Mouse (Mus musculus) heart, embryonic 12.5 days (tissue): ENCODE measurements at regions not wholly inside any gene's neighbourhood (a gene's known extent, or its start where the extent isn't known, plus 50 kb on each side); places are given as distances from the start of the nearest gene placed in this dataset.

ENCODE experiments used
- ATAC-seq: fragments of 200-750 bp; cut with Nextera tagmentation; 2 replicates; pipeline ENCODE4 v1.8.0; 2017; ENCODE audit warnings: moderate TSS enrichment, moderate library complexity; ENCODE audit not compliant: insufficient number of reproducible peaks, low FRiP score
- H3K27ac ChIP-seq: fragments of 300-500 bp; sonication (generic); 2 replicates; pipeline ENCODE4 v1.5.1; 2016; ENCODE audit warnings: mild to moderate bottlenecking, moderate library complexity; ENCODE audit not compliant: poor library complexity, severe bottlenecking
- H3K27me3 ChIP-seq: fragments of 300-500 bp; sonication (generic); replicated peaks from 2 replicates; pipeline ENCODE4 v1.6.1; 2016; ENCODE audit warnings: mild to moderate bottlenecking, moderate library complexity
- H3K36me3 ChIP-seq: fragments of 300-500 bp; sonication (generic); 2 replicates; pipeline ENCODE4 v1.6.1; 2016; ENCODE audit warnings: mild to moderate bottlenecking, moderate library complexity
- H3K4me1 ChIP-seq: fragments of 300-500 bp; sonication (generic); replicated peaks from 2 replicates; pipeline ENCODE4 v1.6.1; 2016; ENCODE audit warnings: mild to moderate bottlenecking
- H3K4me2 ChIP-seq: fragments of 300-500 bp; sonication (generic); 2 replicates; pipeline ENCODE4 v1.6.1; 2016; ENCODE audit warnings: mild to moderate bottlenecking, moderate library complexity
- H3K4me3 ChIP-seq: fragments of 300-500 bp; sonication (generic); 2 replicates; pipeline ENCODE4 v1.5.1; 2016; ENCODE audit warnings: mild to moderate bottlenecking
- H3K9ac ChIP-seq: fragments of 300-500 bp; sonication (generic); 2 replicates; pipeline ENCODE4 v1.6.1; 2016; ENCODE audit warnings: mild to moderate bottlenecking, moderate library complexity
- H3K9me3 ChIP-seq: fragments of 300-500 bp; sonication (generic); replicated peaks from 2 replicates; pipeline ENCODE4 v1.6.1; 2016; ENCODE audit warnings: mild to moderate bottlenecking, moderate library complexity
- WGBS: fragments of 180-500 bp; shearing (Covaris S2); methylation state at CpG from one replicate; pipeline ENCODE4 v1.1.7; 2016; 5-methylcytosine and 5-hydroxymethylcytosine counted together

GRCm38 (mm10) chr10:109517664-109518063, 506.9 kb upstream of the Syt1 start:
- ATAC-seq, result no peak
- H3K9ac ChIP-seq, result no peak overlapping the region
- H3K4me3 ChIP-seq, result no peak overlapping the region
- H3K27ac ChIP-seq, result no peak overlapping the region
- no peaks in the 10 kb centered on the region for H3K36me3 ChIP-seq
- H3K27me3 ChIP-seq, result no peaks in the 10 kb centered on the region
- H3K4me2 ChIP-seq, result no peak overlapping the region
- no peaks in the 10 kb centered on the region for H3K9me3 ChIP-seq
- H3K4me1 ChIP-seq, result no peaks in the 10 kb centered on the region
- WGBS, result 74% methylated on average over 1 of the region's 1 CpGs

GRCm38 (mm10) chr10:109515225-109515624, 504.4 kb upstream of the Syt1 start:
- no peak for ATAC-seq
- H3K4me3 ChIP-seq, result no peak overlapping the region
- no peak overlapping the region for H3K27ac ChIP-seq
- no peaks in the 10 kb centered on the region for H3K9me3 ChIP-seq
- H3K4me2 ChIP-seq, result no peak overlapping the region
- H3K9ac ChIP-seq, result no peak overlapping the region
- 79% methylated on average over 3 of the region's 3 CpGs for WGBS
- no peaks in the 10 kb centered on the region for H3K4me1 ChIP-seq
- H3K27me3 ChIP-seq, result no peaks in the 10 kb centered on the region
- no peaks in the 10 kb centered on the region for H3K36me3 ChIP-seq

GRCm38 (mm10) chr10:109510917-109511715, 500.3 kb upstream of the Syt1 start:
- Histone ChIP-seq H3K4me2 (no peak overlapping the region), H3K9ac (no peak overlapping the region), H3K4me1 (no peaks in the 10 kb centered on the region), H3K36me3 (no peaks in the 10 kb centered on the region), H3K27ac (no peak overlapping the region), H3K9me3 (no peaks in the 10 kb centered on the region), H3K27me3 (no peaks in the 10 kb centered on the region), H3K4me3 (no peak overlapping the region)
- 42% methylated on average over 1 of the region's 1 CpGs for WGBS
- ATAC-seq, result no peak

GRCm38 (mm10) chr10:109508553-109508952, 497.8 kb upstream of the Syt1 start:
- no peak overlapping the region for H3K9ac ChIP-seq
- no peak for ATAC-seq
- H3K4me1 ChIP-seq, result no peaks in the 10 kb centered on the region
- H3K27ac ChIP-seq, result no peak overlapping the region
- WGBS, result 42% methylated on average over 1 of the region's 1 CpGs
- no peaks in the 10 kb centered on the region for H3K36me3 ChIP-seq
- no peak overlapping the region for H3K4me2 ChIP-seq
- no peaks in the 10 kb centered on the region for H3K9me3 ChIP-seq
- no peaks in the 10 kb centered on the region for H3K27me3 ChIP-seq
- no peak overlapping the region for H3K4me3 ChIP-seq

- Histone ChIP-seq H3K4me2 (no peak overlapping the region), H3K4me3 (no peak overlapping the region), H3K9ac (no peak overlapping the region), H3K9me3 (no peaks in the 10 kb centered on the region), H3K27ac (no peak overlapping the region), H3K36me3 (no peaks in the 10 kb centered on the region), H3K4me1 (no peaks in the 10 kb centered on the region), H3K27me3 (no peaks in the 10 kb centered on the region)
- WGBS, result 63% methylated on average over 3 of the region's 3 CpGs
- ATAC-seq, result no peak
These were observed 496.4 kb upstream of the Syt1 start for GRCm38 (mm10) chr10:109507228-109507627.

- WGBS, result 46% methylated on average over 4 of the region's 4 CpGs
- Histone ChIP-seq H3K4me3 (no peak overlapping the region), H3K27ac (no peak overlapping the region), H3K36me3 (no peaks in the 10 kb centered on the region), H3K9me3 (no peaks in the 10 kb centered on the region), H3K27me3 (no peaks in the 10 kb centered on the region), H3K4me1 (no peaks in the 10 kb centered on the region), H3K9ac (no peak overlapping the region), H3K4me2 (no peak overlapping the region)
- ATAC-seq, result no peak
These were observed 493.9 kb upstream of the Syt1 start for GRCm38 (mm10) chr10:109504683-109505082.

- Histone ChIP-seq H3K4me3 (no peak overlapping the region), H3K27me3 (no peaks in the 10 kb centered on the region)
- no peak for ATAC-seq
These were observed 490.1 kb upstream of the Syt1 start for GRCm38 (mm10) chr10:109500861-109501260.

GRCm38 (mm10) chr10:109498301-109498700, 487.5 kb upstream of the Syt1 start:
- Histone ChIP-seq H3K36me3 (no peaks in the 10 kb centered on the region), H3K9ac (no peak overlapping the region), H3K4me1 (no peaks in the 10 kb centered on the region), H3K9me3 (no peaks in the 10 kb centered on the region), H3K27ac (no peak overlapping the region), H3K4me2 (no peak overlapping the region), H3K4me3 (no peak overlapping the region), H3K27me3 (no peaks in the 10 kb centered on the region)
- 42% methylated on average over 3 of the region's 3 CpGs for WGBS
- no peak for ATAC-seq

More at GRCm38 (mm10) chr10:109500861-109501260, 490.1 kb upstream of the Syt1 start:
- H3K4me1 ChIP-seq, result no peaks in the 10 kb centered on the region
- no peaks in the 10 kb centered on the region for H3K36me3 ChIP-seq
- H3K27ac ChIP-seq, result no peak overlapping the region
- no peak overlapping the region for H3K9ac ChIP-seq
- no peaks in the 10 kb centered on the region for H3K9me3 ChIP-seq
- no peak overlapping the region for H3K4me2 ChIP-seq

GRCm38 (mm10) chr10:109496161-109496560, 485.4 kb upstream of the Syt1 start:
- Histone ChIP-seq H3K9ac (no peak overlapping the region), H3K27me3 (no peaks in the 10 kb centered on the region), H3K4me3 (no peak overlapping the region), H3K27ac (no peak overlapping the region), H3K9me3 (no peaks in the 10 kb centered on the region), H3K36me3 (no peaks in the 10 kb centered on the region), H3K4me1 (no peaks in the 10 kb centered on the region), H3K4me2 (no peak overlapping the region)
- WGBS, result 80% methylated on average over 10 of the region's 10 CpGs
- ATAC-seq, result no peak

- 78% methylated on average over 4 of the region's 4 CpGs for WGBS
- Histone ChIP-seq H3K27ac (no peak overlapping the region), H3K9ac (no peak overlapping the region), H3K36me3 (no peaks in the 10 kb centered on the region), H3K4me3 (no peak overlapping the region), H3K9me3 (no peaks in the 10 kb centered on the region), H3K27me3 (no peaks in the 10 kb centered on the region), H3K4me2 (no peak overlapping the region), H3K4me1 (no peaks in the 10 kb centered on the region)
- ATAC-seq, result no peak
These were observed 480.0 kb upstream of the Syt1 start for GRCm38 (mm10) chr10:109490765-109491164.

GRCm38 (mm10) chr10:109488000-109488399, 477.2 kb upstream of the Syt1 start:
- 89% methylated on average over 1 of the region's 1 CpGs for WGBS
- Histone ChIP-seq H3K9ac (no peak overlapping the region), H3K27me3 (no peaks in the 10 kb centered on the region), H3K4me3 (no peak overlapping the region), H3K36me3 (no peaks in the 10 kb centered on the region), H3K4me2 (no peak overlapping the region), H3K4me1 (no peaks in the 10 kb centered on the region), H3K27ac (no peak overlapping the region), H3K9me3 (no peaks in the 10 kb centered on the region)
- no peak for ATAC-seq
